Mouse (Mus musculus): ENCODE data around the gene Cpm.
A peak's percentile ranks its signal among the peaks of the same experiment; 100 is the strongest.

Cpm gene

GRCm38 (mm10) chr10:117664208-117664925 lies 35.1 kb downstream of the Cpm start:
- DNase-seq = no peak

DNA sequence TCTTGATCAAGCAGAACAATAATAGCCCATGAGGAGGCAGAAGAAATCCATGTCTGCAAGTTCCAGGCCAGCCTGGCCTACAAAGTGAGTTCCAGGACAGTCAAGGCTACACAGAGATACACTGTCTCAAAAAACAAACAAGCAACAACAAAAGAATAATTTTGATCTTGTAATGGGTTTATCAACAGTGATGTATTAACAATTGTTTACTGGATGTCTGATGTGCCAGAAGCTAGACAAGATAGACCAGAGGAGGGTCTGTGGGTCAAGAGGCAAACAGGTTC lies 35.6 kb downstream of the Cpm start:
- no peak for DNase-seq

- no peak for DNase-seq
Observed at GRCm38 (mm10) chr10:117665376-117666275, 36.3 kb downstream of the Cpm start.

DNA sequence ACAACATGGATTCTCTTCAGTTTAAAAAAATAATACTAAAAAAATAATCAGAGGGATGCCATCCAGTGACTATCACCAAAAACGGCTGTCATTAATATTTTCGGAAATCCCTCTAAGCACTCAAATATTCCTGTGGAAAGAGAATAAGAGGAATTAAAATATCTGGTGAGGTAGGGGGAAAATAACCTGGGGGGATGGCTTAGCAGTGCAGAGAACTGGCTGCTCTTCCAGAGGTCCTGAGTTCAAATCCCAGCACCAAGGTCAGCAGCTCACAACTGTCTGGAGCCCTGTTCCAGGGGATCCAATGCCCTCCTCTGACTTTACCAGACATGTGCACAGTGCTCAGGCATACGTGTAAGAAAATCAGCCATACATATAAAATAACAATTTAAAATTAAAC lies 37.1 kb downstream of the Cpm start:
- no peak for DNase-seq

DNA sequence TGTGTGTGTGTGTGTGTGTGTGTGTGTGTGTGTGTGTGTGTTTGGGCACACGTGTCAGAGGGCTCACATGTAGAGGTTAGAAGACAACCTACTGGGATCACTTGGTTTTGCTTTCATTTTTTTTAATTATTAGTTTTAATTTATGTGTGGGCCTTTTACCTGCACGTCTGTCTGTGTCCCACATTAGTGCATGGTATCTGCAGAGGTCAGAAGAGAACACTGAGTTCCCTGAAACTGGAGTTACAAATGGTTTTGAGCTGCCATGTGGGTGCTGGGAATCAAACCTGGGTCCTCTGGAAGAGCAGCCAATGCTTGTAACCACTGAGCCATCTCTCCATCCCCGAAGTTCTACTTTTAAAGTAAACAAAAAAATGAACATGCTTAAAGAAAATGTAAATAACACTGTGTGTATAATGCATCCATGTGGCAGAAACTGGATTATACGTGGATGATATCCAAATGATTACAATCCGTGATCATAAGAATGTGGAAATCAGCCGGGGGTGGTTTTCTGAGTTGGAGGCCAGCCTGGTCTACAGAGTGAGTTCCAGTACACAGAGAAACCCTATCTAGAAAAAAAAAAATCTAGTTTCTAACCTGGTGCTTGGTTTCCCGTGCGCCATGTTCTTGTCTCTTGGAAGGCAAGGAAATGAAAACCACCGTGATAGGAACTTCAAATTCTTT lies 37.8 kb downstream of the Cpm start:
- no peak for DNase-seq

DNA sequence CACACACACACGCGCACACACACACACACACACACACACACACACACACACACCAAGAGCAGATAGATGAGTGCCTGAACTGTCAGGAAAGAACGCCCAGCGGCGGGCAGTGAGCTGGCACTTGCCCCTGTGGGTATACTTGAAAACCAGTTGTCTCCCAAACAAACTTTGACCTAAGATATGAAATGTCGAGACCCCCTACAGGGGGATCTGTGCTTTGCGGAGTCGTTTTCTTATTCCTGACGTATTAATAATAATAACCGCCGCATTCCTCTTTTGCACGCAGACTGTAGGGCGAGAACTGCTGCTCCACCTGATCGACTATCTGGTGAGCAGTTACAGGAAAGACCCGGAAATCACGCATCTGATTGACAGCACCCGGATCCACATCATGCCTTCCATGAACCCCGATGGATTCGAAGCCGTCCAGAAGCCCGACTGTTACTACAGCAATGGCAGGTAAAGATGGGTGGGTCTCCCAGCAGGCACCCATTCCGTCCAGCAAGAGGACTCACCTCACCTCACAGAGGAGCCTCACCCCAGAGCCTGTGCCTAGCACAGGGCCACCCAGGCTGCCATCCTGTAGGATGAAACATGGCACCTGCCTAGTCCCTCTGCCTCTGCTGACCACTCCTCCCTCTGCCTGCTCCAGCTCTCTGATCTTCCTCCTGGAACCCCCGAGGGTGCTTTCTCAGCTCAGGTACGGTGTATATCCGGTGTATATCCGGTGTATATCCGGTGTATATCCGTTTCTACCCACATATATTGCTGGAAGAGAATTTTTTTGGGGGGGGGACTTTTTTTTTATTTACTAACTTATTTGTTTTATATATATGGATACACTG lies 38.6 kb downstream of the Cpm start:
- DNase-seq = no peak

DNA sequence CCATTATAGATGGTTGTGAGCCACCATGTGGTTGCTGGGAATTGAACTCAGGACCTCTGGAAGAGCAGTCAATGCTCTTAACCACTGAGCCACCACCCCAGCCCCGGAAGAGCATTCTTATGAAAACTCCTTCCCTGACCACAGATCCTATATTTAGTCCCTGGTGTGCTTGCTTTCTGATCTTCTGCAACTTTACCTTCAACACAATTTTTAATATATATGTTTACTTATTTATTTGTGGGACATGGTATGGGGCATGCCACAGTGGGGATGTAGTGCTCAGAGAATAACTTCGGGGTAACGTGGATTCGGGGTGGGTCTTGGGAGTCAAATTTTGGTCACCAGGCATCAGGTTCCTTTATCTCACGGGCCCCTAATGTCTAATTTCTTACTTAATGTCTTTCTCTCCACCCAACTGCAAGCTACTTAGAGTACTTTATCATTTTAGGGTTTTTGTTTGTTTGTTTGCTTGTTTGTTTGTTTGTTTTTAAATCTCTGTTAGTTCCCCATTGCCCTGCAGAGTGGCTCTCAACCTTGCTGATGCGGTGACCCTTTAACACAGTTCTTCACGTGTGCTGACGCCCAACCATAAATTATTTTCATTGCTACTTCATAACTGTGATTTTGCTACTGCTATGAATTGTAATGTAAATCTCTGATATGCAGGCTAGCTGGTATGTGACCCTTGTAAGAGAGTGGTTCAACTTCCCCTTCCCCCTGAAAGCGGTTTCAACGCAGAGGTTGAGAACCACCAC lies 39.4 kb downstream of the Cpm start:
- DNase-seq = no peak

DNA sequence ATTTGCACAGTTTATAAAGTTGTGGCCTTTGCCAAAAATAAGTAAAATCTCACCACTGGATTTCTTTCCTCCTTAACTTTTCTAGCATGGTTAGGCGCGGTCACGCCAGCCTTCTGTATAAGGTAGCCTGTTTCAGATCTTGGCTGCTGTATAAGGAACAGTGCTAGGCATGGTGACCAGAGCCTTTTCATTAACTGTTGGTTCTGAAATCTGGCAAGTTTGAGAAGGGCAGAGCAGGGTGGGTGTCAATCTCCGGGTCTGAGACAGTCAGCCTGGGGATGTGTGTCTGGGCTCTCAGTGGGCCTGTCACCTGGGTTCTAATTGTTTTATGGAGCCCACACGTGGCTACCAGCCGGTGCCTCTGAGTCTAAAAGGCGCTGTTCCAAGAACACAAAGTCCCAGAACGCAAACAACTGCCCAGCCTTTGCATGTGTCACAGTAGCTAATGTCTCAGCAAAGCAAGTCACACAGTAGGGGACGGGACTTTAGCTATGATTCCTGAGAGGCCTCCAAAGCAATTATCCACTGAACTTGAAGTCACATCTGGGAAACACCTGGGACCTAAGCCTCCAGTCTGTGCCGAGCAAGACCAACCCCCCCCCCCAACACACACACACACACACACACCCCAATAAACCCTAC lies 40.3 kb downstream of the Cpm start:
- DNase-seq = no peak

DNA sequence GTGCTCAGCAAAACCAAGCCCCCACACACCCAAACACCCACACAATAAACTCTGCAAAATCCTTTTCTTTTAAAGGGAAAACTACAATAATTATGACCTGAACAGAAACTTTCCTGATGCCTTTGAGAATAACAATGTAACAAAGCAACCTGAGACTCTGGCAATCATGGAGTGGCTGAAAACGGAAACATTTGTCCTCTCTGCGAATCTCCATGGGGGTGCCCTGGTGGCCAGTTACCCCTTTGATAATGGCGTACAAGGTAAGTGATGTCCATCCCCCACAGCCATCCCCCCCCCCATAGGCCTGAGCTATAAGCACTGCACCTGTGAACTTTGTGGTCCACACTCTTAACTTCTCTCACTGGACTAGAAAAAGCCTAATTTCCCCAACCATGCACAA lies 40.8 kb downstream of the Cpm start:
- DNase-seq = no peak

DNA sequence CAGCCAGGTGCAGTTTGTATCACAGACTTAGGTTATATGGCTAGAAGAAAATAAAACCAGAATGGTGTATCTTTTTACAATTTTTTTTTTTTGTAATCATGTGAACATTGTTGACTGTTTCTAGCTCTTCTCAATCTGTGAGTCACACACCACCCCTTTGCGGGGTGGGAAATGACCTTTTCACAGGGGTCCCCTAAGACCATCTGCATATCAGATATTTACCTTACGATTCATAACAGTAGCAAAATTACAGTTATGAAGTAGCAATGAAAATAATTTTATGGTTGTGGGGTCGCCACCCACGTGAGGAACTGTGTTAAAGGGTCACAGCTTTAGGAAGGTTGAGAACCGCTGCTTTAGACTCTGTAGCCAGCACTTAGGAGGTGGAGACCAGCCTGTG lies 41.5 kb downstream of the Cpm start:
- DNase-seq = no peak

DNA sequence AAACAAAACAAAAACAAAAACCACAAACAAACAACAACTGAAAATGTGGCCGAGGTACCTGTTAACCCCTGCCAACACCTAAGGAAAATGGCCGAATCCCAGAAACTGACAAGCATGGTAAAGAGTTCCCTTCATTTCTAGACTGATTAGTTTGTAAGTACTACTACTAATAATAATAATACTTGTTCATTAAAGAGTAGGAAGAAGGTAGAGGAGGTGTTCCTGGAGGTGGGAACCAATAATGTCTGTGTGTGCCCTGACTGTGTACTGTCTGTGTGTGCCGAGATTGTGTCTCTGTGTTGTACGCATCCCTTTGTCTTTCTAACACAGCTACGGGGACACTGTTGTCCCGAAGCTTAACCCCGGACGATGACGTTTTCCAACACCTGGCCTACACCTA lies 42.0 kb downstream of the Cpm start:
- DNase-seq = no peak

DNA sequence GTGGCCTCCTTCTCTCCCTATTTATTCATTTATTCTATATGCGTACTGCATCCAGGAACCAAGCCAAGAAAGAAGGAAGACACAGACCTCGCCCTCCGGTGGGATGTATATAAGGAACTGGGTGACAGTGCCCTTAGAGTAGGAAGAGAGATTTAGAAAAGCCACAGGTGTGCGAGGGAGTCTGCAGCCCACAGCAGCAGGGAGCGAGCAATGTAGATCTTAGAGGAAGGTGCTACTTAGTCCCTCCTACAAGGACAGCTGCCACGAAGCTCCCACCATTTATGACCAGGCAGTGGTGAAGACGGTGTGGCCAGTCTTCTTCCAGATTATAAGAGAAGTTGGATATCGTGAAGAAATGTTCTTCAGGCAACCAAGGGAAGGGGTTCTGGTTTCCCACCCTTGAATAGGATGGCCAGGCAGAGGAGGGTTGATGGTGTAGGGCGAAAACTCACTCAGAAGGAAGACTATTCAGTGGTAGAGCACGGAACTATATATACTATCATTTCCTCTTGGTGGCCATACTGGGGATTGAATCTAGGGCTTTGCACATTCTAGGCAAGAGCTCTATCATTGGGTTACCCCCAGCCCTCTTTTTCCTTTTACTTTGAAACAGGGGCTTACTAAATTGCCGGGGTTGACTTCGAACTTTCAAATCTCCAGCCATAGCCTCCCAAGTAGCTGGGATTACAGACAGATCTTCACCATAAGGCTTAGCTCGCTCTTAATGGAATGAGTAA lies 42.8 kb downstream of the Cpm start:
- no peak for DNase-seq

DNA sequence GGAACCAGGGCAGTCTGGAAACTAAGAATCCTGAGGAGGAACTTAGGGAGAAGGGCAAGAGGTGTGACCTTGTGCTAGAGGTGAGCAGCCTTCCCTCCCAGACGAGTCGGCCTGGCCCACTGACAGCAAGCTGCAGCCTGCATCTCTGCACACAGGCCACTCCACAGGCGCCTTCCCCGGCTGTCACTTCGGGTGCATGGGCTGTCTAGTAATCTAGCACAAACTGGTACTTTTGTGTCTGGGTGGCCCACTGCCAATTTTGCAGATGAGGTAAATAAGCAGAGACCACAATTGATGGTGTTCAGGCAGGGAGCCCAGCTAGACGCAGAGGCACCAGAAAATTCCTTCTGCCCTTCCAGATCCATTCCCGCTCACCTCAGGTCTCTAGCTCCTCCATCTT lies 43.4 kb downstream of the Cpm start:
- DNase-seq = no peak

DNA sequence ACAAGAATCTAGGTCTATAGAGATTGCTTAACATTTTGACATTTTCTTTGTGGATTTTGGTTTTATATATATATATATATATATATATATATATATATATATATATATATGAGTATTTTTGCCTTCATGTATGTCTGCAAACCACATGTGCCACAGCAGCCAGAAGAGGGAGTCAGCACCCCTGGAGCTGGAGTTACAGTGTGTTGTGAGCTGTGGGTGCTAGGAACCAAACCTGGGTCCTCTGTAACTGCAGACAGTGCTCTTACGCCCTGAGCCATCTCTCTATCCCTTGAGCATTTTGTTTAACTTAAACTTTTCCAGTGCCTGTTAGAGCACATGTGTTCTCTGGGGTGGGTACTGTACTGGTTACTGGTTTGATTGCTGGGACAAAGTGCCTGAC lies 44.6 kb downstream of the Cpm start:
- DNase-seq = no peak

DNA sequence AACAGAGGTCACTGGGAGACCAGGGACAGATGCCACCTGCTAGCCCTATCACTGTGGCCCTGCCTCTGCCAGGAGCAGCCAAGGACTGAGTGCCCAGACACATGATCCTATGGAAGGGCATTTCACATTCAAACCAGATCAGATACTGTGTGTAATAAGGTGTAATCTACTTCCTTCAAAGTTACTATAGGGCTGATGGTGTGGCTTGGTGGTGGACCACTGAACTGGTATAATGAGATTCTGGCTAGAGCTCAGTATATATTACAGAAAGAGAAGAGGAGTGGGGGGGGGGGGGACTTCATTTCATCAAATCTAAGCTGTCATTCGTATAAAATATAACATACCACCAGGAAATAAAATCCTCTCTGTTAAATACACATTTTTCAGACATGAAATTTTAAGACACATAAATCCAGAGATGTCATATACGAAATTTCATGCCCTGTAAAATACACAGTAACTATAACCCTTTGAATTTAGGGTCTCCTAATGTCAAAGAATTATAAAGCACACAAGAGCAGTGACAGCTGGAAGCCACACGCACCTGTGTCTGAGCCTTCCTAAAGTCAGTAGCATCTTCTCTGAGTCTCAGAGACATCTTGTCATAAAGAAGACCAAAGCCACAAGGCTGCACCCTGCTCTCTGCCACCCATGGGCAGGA lies 45.2 kb downstream of the Cpm start:
- no peak for DNase-seq

GRCm38 (mm10) chr10:117675096-117676035 lies 46.1 kb downstream of the Cpm start:
- DNase-seq = peak; percentile 42 to 44

GRCm38 (mm10) chr10:117676036-117676643 lies 46.8 kb downstream of the Cpm start:
- no peak for DNase-seq

GRCm38 (mm10) chr10:117676644-117677313 lies 47.5 kb downstream of the Cpm start:
- DNase-seq = no peak
